Mouse (Mus musculus) cerebellum, adult 11-12 months (tissue): ENCODE data around the gene Galr3.
"Not testable (repeated sequence)": the region's sequence is repeated elsewhere in the genome, so short reads cannot be mapped to it uniquely, and the experiment has no call there.

Experiments used
- DNase-seq: peaks from one replicate; pipeline ENCODE4 v3.0.0; 2022

Gene Galr3

GRCm38 (mm10) chr15:79041585-79041984 is at the start of gene Galr3:
TSS of gene Galr3 (plus strand) at chr15:79041885.
- DNase-seq = no peak

- peak; percentile 42 for DNase-seq
These were observed 49.5 kb upstream of the Galr3 start for GRCm38 (mm10) chr15:78992235-78992634.

- DNase-seq = peak; percentile 35
These were observed 48.8 kb upstream of the Galr3 start for GRCm38 (mm10) chr15:78992925-78993324.

- DNase-seq = no peak
These were observed 45.8 kb upstream of the Galr3 start for GRCm38 (mm10) chr15:78995916-78996315.

GRCm38 (mm10) chr15:78996663-78997062 is 45.0 kb upstream of the Galr3 start:
- DNase-seq = no peak

- DNase-seq = no peak
These were observed 43.3 kb upstream of the Galr3 start for GRCm38 (mm10) chr15:78998348-78998747.

- DNase-seq = peak; percentile 64
These were observed 42.1 kb upstream of the Galr3 start for GRCm38 (mm10) chr15:78999586-78999985.

GRCm38 (mm10) chr15:79000357-79000791 is 41.3 kb upstream of the Galr3 start:
- peak; percentile 76 for DNase-seq

- no peak for DNase-seq
These were observed 40.1 kb upstream of the Galr3 start for GRCm38 (mm10) chr15:79001559-79001958.

GRCm38 (mm10) chr15:79002036-79002435 is 39.6 kb upstream of the Galr3 start:
- peak; percentile 82 for DNase-seq

GRCm38 (mm10) chr15:79003079-79003478 is 38.6 kb upstream of the Galr3 start:
- DNase-seq = no peak

- DNase-seq = no peak
These were observed 36.1 kb upstream of the Galr3 start for GRCm38 (mm10) chr15:79005581-79005980.

- DNase-seq = no peak
These were observed 35.0 kb upstream of the Galr3 start for GRCm38 (mm10) chr15:79006638-79007037.

GRCm38 (mm10) chr15:79007059-79007458 is 34.6 kb upstream of the Galr3 start:
- no peak for DNase-seq

- not testable (repeated sequence) for DNase-seq
These were observed 33.8 kb upstream of the Galr3 start for GRCm38 (mm10) chr15:79007836-79008235.

GRCm38 (mm10) chr15:79009734-79010133 is 32.0 kb upstream of the Galr3 start:
- DNase-seq = no peak

GRCm38 (mm10) chr15:79011550-79011949 is 30.1 kb upstream of the Galr3 start:
- DNase-seq = no peak

GRCm38 (mm10) chr15:79013382-79013781 is 28.3 kb upstream of the Galr3 start:
- DNase-seq = no peak

GRCm38 (mm10) chr15:79018191-79018590 is 23.5 kb upstream of the Galr3 start:
- no peak for DNase-seq

GRCm38 (mm10) chr15:79018886-79019285 is 22.8 kb upstream of the Galr3 start:
- DNase-seq = no peak

GRCm38 (mm10) chr15:79022671-79023230 is 18.9 kb upstream of the Galr3 start:
- peak; percentile 34 for DNase-seq

GRCm38 (mm10) chr15:79023366-79023765 is 18.3 kb upstream of the Galr3 start:
- DNase-seq = no peak

- DNase-seq = no peak
These were observed 15.9 kb upstream of the Galr3 start for GRCm38 (mm10) chr15:79025687-79026308.

- DNase-seq = peak; percentile 68
These were observed 15.0 kb upstream of the Galr3 start for GRCm38 (mm10) chr15:79026511-79027290.
